Mouse (Mus musculus) forebrain, embryonic 14.5 days (tissue): Measurements from ENCODE around the gene Olfr591. TPM values are rescaled to one million over a fixed set of nuclear protein-coding genes. Genes with fewer than 3 reads are reported as not detected.
"Not testable (repeated sequence)": the region's sequence is repeated elsewhere in the genome, so short reads cannot be mapped to it uniquely, and the experiment has no call there.

Experiments
- ATAC-seq: fragments of 200-750 bp; cut with Nextera tagmentation; 2 replicates; pipeline ENCODE4 v1.8.0; 2017; ENCODE audit warnings: mild to moderate bottlenecking, moderate library complexity
- DNase-seq: peaks from one replicate; pipeline ENCODE4 v3.0.0-alpha.2; 2015; ENCODE audit warnings: low spot score
- H3K27ac ChIP-seq: fragments of 300-500 bp; sonication (generic); 2 replicates; pipeline ENCODE4 v1.5.1; 2014; ENCODE audit warnings: low read depth, mild to moderate bottlenecking, control low read depth, low read length, moderate library complexity
- H3K27me3 ChIP-seq: fragments of 300-500 bp; sonication (generic); replicated peaks from 2 replicates; pipeline ENCODE4 v1.6.1; 2014; ENCODE audit warnings: low read length, control low read depth, mixed read lengths; ENCODE audit not compliant: control insufficient read depth, insufficient read depth
- H3K36me3 ChIP-seq: fragments of 300-500 bp; sonication (generic); 2 replicates; pipeline ENCODE4 v1.6.1; 2014; ENCODE audit warnings: low read length, control low read depth; ENCODE audit not compliant: control insufficient read depth, insufficient read depth
- H3K4me1 ChIP-seq: fragments of 300-500 bp; sonication (generic); 2 replicates; pipeline ENCODE4 v1.6.1; 2014; ENCODE audit warnings: antibody characterized with exemption, low read length, control low read depth; ENCODE audit not compliant: control insufficient read depth, insufficient read depth
- H3K4me2 ChIP-seq: fragments of 300-500 bp; sonication (generic); 2 replicates; pipeline ENCODE4 v1.6.1; 2014; ENCODE audit warnings: mild to moderate bottlenecking, control low read depth, low read length
- H3K4me3 ChIP-seq: fragments of 300-500 bp; sonication (generic); 2 replicates; pipeline ENCODE4 v1.5.1; 2014; ENCODE audit warnings: low read depth, low read length, control low read depth
- H3K9ac ChIP-seq: fragments of 300-500 bp; sonication (generic); 2 replicates; pipeline ENCODE4 v1.6.1; 2014; ENCODE audit warnings: mild to moderate bottlenecking, low read length, control low read depth, moderate library complexity
- H3K9me3 ChIP-seq: fragments of 300-500 bp; sonication (generic); replicated peaks from 2 replicates; pipeline ENCODE4 v1.6.1; 2016; ENCODE audit warnings: low read length, control low read depth, mixed read lengths; ENCODE audit not compliant: control insufficient read depth
- WGBS: fragments of 180-500 bp; shearing (Covaris S2); extraction: QIAGEN DNeasy Blood & Tissue Kit; methylation state at CpG from one replicate; pipeline ENCODE4 v1.1.7; 2014; 5-methylcytosine and 5-hydroxymethylcytosine counted together
- polyA plus RNA-seq: library from polyadenylated mRNA; unstranded; fragments of >200 nt; fragmentation: Nextera tagmentation; extraction: Ambion mirVana; gene quantifications from 2 replicates; pipeline ENCODE4 v1.2.1, GENCODE M21; 2014

Olfr591 gene
- not detected in 2 replicates for polyA plus RNA-seq

GRCm38 (mm10) chr7:103178240-103178639, at the start of gene Olfr591:
Gene Olfr591, minus strand, starts transcription at chr7:103178340.
- Histone ChIP-seq H3K9ac (no peak within 1 kb of the TSS), H3K4me2 (no peak within 1 kb of the TSS), H3K9me3 (0 out of 2 replicates have a peak, but pooled peaks cover 3% of the 10 kb centered on the region), H3K36me3 (no peaks in the 10 kb centered on the region), H3K27ac (no peak within 1 kb of the TSS), H3K4me3 (no peak within 1 kb of the TSS), H3K27me3 (no peaks in the 10 kb centered on the region), H3K4me1 (no peaks in the 10 kb centered on the region)
- WGBS, result 72% methylated on average over 1 of the region's 1 CpGs
- DNase-seq (no peak), ATAC-seq (no peak)

GRCm38 (mm10) chr7:103216696-103217095, 38.6 kb upstream of the Olfr591 start, which contains the start of gene Olfr594:
Gene Olfr594, plus strand, starts transcription at chr7:103216996.
- DNase-seq, result no peak
- Histone ChIP-seq H3K9ac (no peak within 1 kb of the TSS), H3K27ac (no peak within 1 kb of the TSS)

GRCm38 (mm10) chr7:103212050-103212449, 33.9 kb upstream of the Olfr591 start:
- not testable (repeated sequence) for H3K9me3 ChIP-seq, H3K4me3 ChIP-seq, H3K9ac ChIP-seq, H3K4me1 ChIP-seq, DNase-seq, H3K27me3 ChIP-seq, ATAC-seq, H3K4me2 ChIP-seq, H3K27ac ChIP-seq, H3K36me3 ChIP-seq
- WGBS, result 93% methylated on average over 5 of the region's 5 CpGs

More at GRCm38 (mm10) chr7:103216696-103217095, 38.6 kb upstream of the Olfr591 start, which contains the start of gene Olfr594:
- Histone ChIP-seq H3K4me1 (no peaks in the 10 kb centered on the region), H3K4me3 (no peak within 1 kb of the TSS), H3K9me3 (no peaks in the 10 kb centered on the region), H3K36me3 (no peaks in the 10 kb centered on the region), H3K27me3 (no peaks in the 10 kb centered on the region), H3K4me2 (no peak within 1 kb of the TSS)
- no peak for ATAC-seq

- Histone ChIP-seq H3K9ac (no peak within 1 kb of the TSS), H3K36me3 (no peaks in the 10 kb centered on the region), H3K9me3 (no peaks in the 10 kb centered on the region), H3K27me3 (no peaks in the 10 kb centered on the region), H3K27ac (no peak within 1 kb of the TSS), H3K4me1 (no peaks in the 10 kb centered on the region), H3K4me2 (no peak within 1 kb of the TSS), H3K4me3 (no peak within 1 kb of the TSS)
- ATAC-seq, result no peak
- 74% methylated on average over 1 of the region's 1 CpGs for WGBS
- no peak for DNase-seq
Observed at GRCm38 (mm10) chr7:103211562-103211961, 33.4 kb upstream of the Olfr591 start, which contains the start of gene Olfr593. Gene Olfr593, plus strand, starts transcription at chr7:103211862.

DNA sequence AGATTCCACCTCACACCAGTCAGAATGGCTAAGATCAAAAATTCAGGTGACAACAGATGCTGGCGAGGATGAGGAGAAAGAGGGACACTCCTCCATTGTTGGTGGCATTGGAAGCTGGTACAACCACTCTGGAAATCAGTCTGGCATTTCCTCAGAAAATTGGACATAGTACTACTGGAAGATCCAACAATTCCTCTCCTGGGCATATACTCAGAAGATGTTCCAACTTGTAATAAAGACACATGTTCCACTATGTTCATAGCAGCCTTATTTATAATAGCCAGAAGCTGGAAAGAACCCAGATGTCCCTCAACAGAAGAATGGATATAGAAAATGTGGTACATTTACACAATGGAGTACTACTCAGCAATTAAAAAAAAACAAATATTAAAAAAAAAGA, 6.4 kb upstream of the Olfr591 start, which contains the start of gene Olfr592:
Gene Olfr592 (plus strand): TSS at position 301 of the 400 bp plus-strand sequence.
- DNase-seq, H3K27me3 ChIP-seq, H3K9ac ChIP-seq, H3K4me1 ChIP-seq, H3K9me3 ChIP-seq, H3K4me2 ChIP-seq, H3K36me3 ChIP-seq, ATAC-seq, H3K4me3 ChIP-seq, H3K27ac ChIP-seq: not testable (repeated sequence)
- WGBS, result 78% methylated on average over 1 of the region's 1 CpGs

DNA sequence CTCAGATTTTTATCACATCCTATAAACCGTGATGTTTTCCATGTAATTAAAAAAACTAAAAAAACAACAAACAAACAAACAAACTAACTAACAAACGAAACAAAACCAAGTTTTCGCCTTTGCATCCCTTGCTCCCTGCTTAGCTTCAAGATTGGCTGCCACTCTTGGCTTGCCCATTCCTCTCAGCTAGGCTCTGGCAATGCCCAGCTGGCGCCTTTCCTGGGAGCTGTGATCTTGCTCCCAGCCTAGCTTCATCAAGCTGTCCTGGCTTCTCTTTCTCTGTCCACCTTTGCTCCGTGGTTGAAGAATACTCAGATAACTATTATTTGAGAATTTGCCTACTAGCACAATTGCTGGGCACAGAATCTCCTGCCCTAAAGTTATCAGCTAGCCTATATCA, 8.4 kb downstream of the Olfr591 start:
- ATAC-seq, result no peak

GRCm38 (mm10) chr7:103156256-103156655, 21.9 kb downstream of the Olfr591 start, which contains the start of gene Olfr589:
Gene Olfr589, minus strand, starts transcription at chr7:103156356.
- H3K36me3 ChIP-seq, result no peaks in the 10 kb centered on the region
- no peak within 1 kb of the TSS for H3K4me2 ChIP-seq
- WGBS, result 64% methylated on average over 2 of the region's 2 CpGs
- DNase-seq (no peak), ATAC-seq (no peak)
- no peaks in the 10 kb centered on the region for H3K9me3 ChIP-seq
- H3K27ac ChIP-seq, result no peak within 1 kb of the TSS
- no peak within 1 kb of the TSS for H3K4me3 ChIP-seq
- no peak within 1 kb of the TSS for H3K9ac ChIP-seq
- H3K27me3 ChIP-seq, result no peaks in the 10 kb centered on the region
- H3K4me1 ChIP-seq, result no peaks in the 10 kb centered on the region

More for the DNA sequence above, 8.4 kb downstream of the Olfr591 start:
- H3K9ac ChIP-seq, result no peak overlapping the region
- H3K4me2 ChIP-seq, result no peak overlapping the region
- no peak overlapping the region for H3K4me3 ChIP-seq
- H3K4me1 ChIP-seq, result no peaks in the 10 kb centered on the region
- H3K36me3 ChIP-seq, result no peaks in the 10 kb centered on the region
- H3K9me3 ChIP-seq, result no peaks in the 10 kb centered on the region
- DNase-seq, result no peak
- WGBS, result 80% methylated on average over 5 of the region's 5 CpGs
- H3K27me3 ChIP-seq, result no peaks in the 10 kb centered on the region
- no peak overlapping the region for H3K27ac ChIP-seq

DNA sequence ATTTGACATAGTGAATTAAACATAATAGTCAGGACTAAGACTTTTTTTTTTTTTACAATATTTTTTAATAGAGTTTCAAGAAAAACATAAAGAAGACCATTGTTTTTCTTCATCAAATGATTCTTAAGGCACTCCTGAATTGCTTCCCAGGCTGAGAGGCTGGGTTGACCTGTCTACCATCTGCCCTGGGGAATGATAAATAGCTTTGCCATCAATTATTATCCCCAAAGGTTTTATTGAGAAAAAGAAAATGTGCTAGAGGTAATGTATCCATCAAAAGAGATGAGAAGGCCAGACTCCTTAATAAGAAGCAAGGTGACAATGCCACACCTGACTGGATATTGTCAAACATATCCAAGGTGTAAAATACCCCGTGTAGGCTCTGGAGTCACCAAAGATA, 37.6 kb downstream of the Olfr591 start, which contains the start of gene Olfr588-ps1:
Gene Olfr588-ps1 (plus strand): TSS at position 301 of the 400 bp plus-strand sequence.
- H3K9ac ChIP-seq, result no peak within 1 kb of the TSS
- H3K4me3 ChIP-seq, result no peak within 1 kb of the TSS
- WGBS, result 91% methylated on average over 1 of the region's 1 CpGs
- no peak within 1 kb of the TSS for H3K27ac ChIP-seq
- H3K9me3 ChIP-seq, result no peaks in the 10 kb centered on the region
- no peaks in the 10 kb centered on the region for H3K27me3 ChIP-seq
- H3K36me3 ChIP-seq, result no peaks in the 10 kb centered on the region
- no peak for ATAC-seq
- DNase-seq, result no peak
- H3K4me1 ChIP-seq, result no peaks in the 10 kb centered on the region
- no peak within 1 kb of the TSS for H3K4me2 ChIP-seq

DNA sequence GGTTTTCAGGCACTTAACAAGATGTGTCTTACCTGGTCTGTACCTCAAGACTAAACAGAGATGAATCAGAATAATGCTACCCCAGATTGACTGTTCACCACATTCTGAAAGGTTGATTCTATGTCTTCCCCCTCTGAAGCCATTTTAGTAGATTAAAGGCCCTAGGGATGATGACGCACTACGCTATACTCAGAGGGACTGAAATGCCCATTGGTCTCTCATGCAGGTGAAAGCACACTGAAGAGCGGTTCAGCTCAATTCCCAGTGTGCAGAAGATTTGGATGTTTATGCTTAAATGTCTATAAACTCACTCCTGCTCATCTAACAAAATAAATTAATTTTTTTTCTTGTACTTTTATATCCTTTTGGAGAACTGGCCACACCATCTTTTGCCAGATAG, 52.6 kb downstream of the Olfr591 start, which contains the start of gene Olfr586:
Gene Olfr586 (minus strand): TSS at position 101 of the 400 bp plus-strand sequence.
- H3K4me2 ChIP-seq, result no peak within 1 kb of the TSS
- DNase-seq (no peak), ATAC-seq (no peak)
- H3K9me3 ChIP-seq, result no peaks in the 10 kb centered on the region
- 95% methylated on average over 3 of the region's 3 CpGs for WGBS
- no peaks in the 10 kb centered on the region for H3K27me3 ChIP-seq
- H3K4me3 ChIP-seq, result no peak within 1 kb of the TSS
- no peaks in the 10 kb centered on the region for H3K4me1 ChIP-seq
- H3K9ac ChIP-seq, result no peak within 1 kb of the TSS
- H3K36me3 ChIP-seq, result no peaks in the 10 kb centered on the region
- H3K27ac ChIP-seq, result no peak within 1 kb of the TSS
